Comparison of ENCODE assay signal across 9 mouse cellular contexts in the genomic region with DNA sequence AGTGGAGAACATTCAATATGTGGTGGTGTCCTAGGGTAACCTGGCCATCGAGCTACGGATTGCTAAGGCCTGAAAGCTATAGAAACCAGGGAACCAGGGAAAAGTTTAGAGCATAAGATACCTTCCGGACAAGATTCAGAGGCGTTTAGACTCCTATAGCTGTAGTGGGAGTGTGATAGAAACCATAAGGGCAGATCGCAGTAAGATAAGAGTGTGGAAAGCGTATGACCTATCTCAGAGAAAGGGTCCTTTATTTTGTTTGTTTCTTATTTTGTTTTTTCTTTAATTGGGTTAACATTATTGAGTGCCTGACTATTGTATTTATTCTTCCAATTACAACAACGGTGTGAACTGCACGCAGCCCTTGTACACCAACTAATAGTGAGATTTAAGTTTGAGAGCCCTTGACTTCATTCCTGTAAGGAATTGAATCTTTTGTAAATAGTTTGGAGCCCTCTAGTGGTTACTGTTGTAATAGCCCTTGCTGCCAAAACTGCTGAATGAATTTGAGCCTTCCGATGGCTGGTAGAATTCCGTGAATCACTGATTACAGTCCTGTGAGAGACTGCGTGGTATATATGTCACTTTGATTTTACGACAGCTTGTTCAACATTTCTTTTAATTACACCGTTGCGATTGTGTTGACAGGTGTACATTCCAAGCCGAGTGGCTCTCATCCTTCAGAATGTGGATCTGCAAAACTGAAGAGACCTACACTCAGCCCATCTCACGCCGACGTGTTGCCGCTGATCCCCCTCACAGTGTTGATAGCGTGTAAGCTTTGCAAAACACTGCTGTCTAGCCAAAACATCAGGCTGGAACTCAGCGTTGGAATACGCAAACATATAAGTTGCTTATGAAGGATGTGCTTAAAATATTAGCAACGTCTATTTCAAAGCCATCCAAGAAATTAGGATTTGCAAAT.
DNase-seq lines count a peak whose midpoint lies in the region; TF ChIP-seq lines count a peak whose summit lies in the region.
"Had no signal": no experiment of that assay in that cellular context is flagged by ENCODE, and none has a peak within 500 bp of the region (broad histone marks: within the 10 kb centered on the region; RNA-seq: fewer than 3 reads in every experiment).

No protein-coding gene starts in this region.

- peak; percentile 32 for DNase-seq in adrenal gland, adult 2 months
- DNase-seq in adrenal gland, adult 8-10 months, result no peak
- DNase-seq in MN1 (ENCODE audit: low spot score), result peak; percentile 59
- peak; percentile 61 for DNase-seq in embryo, embryonic 9.5 days (ENCODE audit: extremely low spot score)
- peak; percentile 44 to 76 for DNase-seq in heart, postnatal 10 days
- peak; percentile 76 to 80 for DNase-seq in layer of hippocampus, adult 2 months (ENCODE audit: low spot score in 2 of 2)
- DNase-seq in lung, postnatal 36 days, result peak; percentile 79
- peak; percentile 31 for DNase-seq in right cerebral cortex, postnatal 25 days

- no peak overlapping the region for H3K27ac ChIP-seq in layer of hippocampus, adult 2 months
- H3K27ac ChIP-seq: limb, embryonic 15.5 days had no signal

- intact Hi-C loops in heart, postnatal 10 days (cut with DNase I), result no loop called here

- H3K4me3 ChIP-seq in layer of hippocampus, adult 2 months, result peak overlapping the region; percentile 40
- H3K4me3 ChIP-seq: limb, embryonic 15.5 days had no signal

- peak; percentile 91 for TF ChIP-seq CTCF in layer of hippocampus, adult 2 months (conservative IDR thresholded peaks at IDR 0.05)
